Mouse (Mus musculus): ENCODE measurements around the gene Dnaja2. TPM values are rescaled to one million over a fixed set of nuclear protein-coding genes. Genes with fewer than 3 reads are reported as not detected.

Gene Dnaja2
- polyA plus RNA-seq, 1 experiment: 8.5 TPM

- WGBS: 90% methylated on average over 2 of the region's 2 CpGs
- no peak overlapping the region for H3K27ac ChIP-seq (ENCODE audit: insufficient read depth, low read length)
- TF ChIP-seq CTCF (IDR thresholded peaks at IDR 0.05; ENCODE audit: extremely low read depth, insufficient read depth, insufficient read length, insufficient replicate concordance) (no peak), POLR2A (IDR thresholded peaks at IDR 0.05; ENCODE audit: low read depth, low read length) (no peak)
These were observed 21.7 kb downstream of the Dnaja2 start for GRCm38 (mm10) chr8:85533434-85533833.

DNA sequence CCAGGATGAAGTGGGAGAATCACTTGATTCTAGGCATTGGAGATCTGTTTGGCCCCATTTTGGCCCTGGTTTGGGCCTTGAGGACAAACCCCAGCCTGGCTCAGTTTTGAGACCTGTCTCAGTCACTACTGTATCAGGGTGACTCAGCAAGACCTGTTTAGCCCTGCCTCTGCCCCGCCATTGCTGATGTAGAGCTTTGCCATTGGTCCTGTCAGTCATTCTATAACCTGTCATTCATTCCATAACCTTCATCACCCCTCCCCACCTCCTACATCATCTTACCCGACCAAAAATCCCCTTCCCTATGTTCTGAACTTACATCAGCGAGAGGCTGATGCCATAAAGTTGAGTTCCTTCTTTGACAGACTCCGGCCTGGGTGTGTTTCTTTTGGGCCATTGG is 22.3 kb downstream of the Dnaja2 start:
- DNase-seq (ENCODE audit: low read depth in 1 of 2, low spot score in 2 of 2): no peak
- Histone ChIP-seq H3K36me3 (ENCODE audit: control insufficient read depth, insufficient read depth, low read length) (peaks cover 4% of the 10 kb centered on the region), H3K4me1 (ENCODE audit: control insufficient read depth, insufficient read depth, insufficient read length) (peaks cover 2% of the 10 kb centered on the region; the same call in 1 of the 2 replicates), H3K4me3 (ENCODE audit: extremely low read depth, insufficient read depth, insufficient read length) (no peak overlapping the region), H3K27me3 (ENCODE audit: control insufficient read depth, insufficient read depth, low read length) (no peaks in the 10 kb centered on the region), H3K27ac (ENCODE audit: insufficient read depth, low read length) (no peak overlapping the region)
- TF ChIP-seq POLR2A (IDR thresholded peaks at IDR 0.05; ENCODE audit: low read depth, low read length) (no peak), CTCF (IDR thresholded peaks at IDR 0.05; ENCODE audit: extremely low read depth, insufficient read depth, insufficient read length, insufficient replicate concordance) (no peak)
- 84% methylated on average over 4 of the region's 4 CpGs for WGBS

More at GRCm38 (mm10) chr8:85533434-85533833, 21.7 kb downstream of the Dnaja2 start:
- DNase-seq (ENCODE audit: low read depth in 1 of 2, low spot score in 2 of 2): no peak
- Histone ChIP-seq H3K4me1 (ENCODE audit: control insufficient read depth, insufficient read depth, insufficient read length) (peaks cover 2% of the 10 kb centered on the region; the same call in 1 of the 2 replicates), H3K27me3 (ENCODE audit: control insufficient read depth, insufficient read depth, low read length) (no peaks in the 10 kb centered on the region), H3K36me3 (ENCODE audit: control insufficient read depth, insufficient read depth, low read length) (peaks cover 9% of the 10 kb centered on the region), H3K4me3 (ENCODE audit: extremely low read depth, insufficient read depth, insufficient read length) (no peak overlapping the region)

- WGBS: 15% methylated on average over 3 of the region's 3 CpGs
- H3K36me3 ChIP-seq (ENCODE audit: control insufficient read depth, insufficient read depth, low read length): peaks cover 2% of the 10 kb centered on the region
- no peaks in the 10 kb centered on the region for H3K27me3 ChIP-seq (ENCODE audit: control insufficient read depth, insufficient read depth, low read length)
- H3K4me1 ChIP-seq (ENCODE audit: control insufficient read depth, insufficient read depth, insufficient read length): peaks cover 2% of the 10 kb centered on the region; the same call in 1 of the 2 replicates
- no peak for TF ChIP-seq POLR2A (IDR thresholded peaks at IDR 0.05; ENCODE audit: low read depth, low read length)
- no peak for TF ChIP-seq CTCF (IDR thresholded peaks at IDR 0.05; ENCODE audit: extremely low read depth, insufficient read depth, insufficient read length, insufficient replicate concordance)
- H3K4me3 ChIP-seq (ENCODE audit: extremely low read depth, insufficient read depth, insufficient read length): no peak overlapping the region
- DNase-seq (ENCODE audit: low read depth in 1 of 2, low spot score in 2 of 2): no peak
- H3K27ac ChIP-seq (ENCODE audit: insufficient read depth, low read length): no peak overlapping the region
These were observed 23.7 kb downstream of the Dnaja2 start for GRCm38 (mm10) chr8:85531471-85531870.

GRCm38 (mm10) chr8:85530717-85531116 is 24.4 kb downstream of the Dnaja2 start:
- no peaks in the 10 kb centered on the region for H3K36me3 ChIP-seq (ENCODE audit: control insufficient read depth, insufficient read depth, low read length)
- WGBS: 90% methylated on average over 1 of the region's 1 CpGs
- H3K4me1 ChIP-seq (ENCODE audit: control insufficient read depth, insufficient read depth, insufficient read length): peaks cover 2% of the 10 kb centered on the region; the same call in 1 of the 2 replicates
- no peak overlapping the region for H3K4me3 ChIP-seq (ENCODE audit: extremely low read depth, insufficient read depth, insufficient read length)
- H3K27ac ChIP-seq (ENCODE audit: insufficient read depth, low read length): no peak overlapping the region
- no peaks in the 10 kb centered on the region for H3K27me3 ChIP-seq (ENCODE audit: control insufficient read depth, insufficient read depth, low read length)
- no peak for TF ChIP-seq POLR2A (IDR thresholded peaks at IDR 0.05; ENCODE audit: low read depth, low read length)
- no peak for TF ChIP-seq CTCF (IDR thresholded peaks at IDR 0.05; ENCODE audit: extremely low read depth, insufficient read depth, insufficient read length, insufficient replicate concordance)
- no peak for DNase-seq (ENCODE audit: low read depth in 1 of 2, low spot score in 2 of 2)

- H3K27ac ChIP-seq (ENCODE audit: insufficient read depth, low read length): no peak overlapping the region
- peaks cover 2% of the 10 kb centered on the region; the same call in 1 of the 2 replicates for H3K4me1 ChIP-seq (ENCODE audit: control insufficient read depth, insufficient read depth, insufficient read length)
- H3K4me3 ChIP-seq (ENCODE audit: extremely low read depth, insufficient read depth, insufficient read length): no peak overlapping the region
- H3K36me3 ChIP-seq (ENCODE audit: control insufficient read depth, insufficient read depth, low read length): no peaks in the 10 kb centered on the region
- no peak for DNase-seq (ENCODE audit: low read depth in 1 of 2, low spot score in 2 of 2)
- H3K27me3 ChIP-seq (ENCODE audit: control insufficient read depth, insufficient read depth, low read length): no peaks in the 10 kb centered on the region
- TF ChIP-seq POLR2A (IDR thresholded peaks at IDR 0.05; ENCODE audit: low read depth, low read length) (no peak), CTCF (IDR thresholded peaks at IDR 0.05; ENCODE audit: extremely low read depth, insufficient read depth, insufficient read length, insufficient replicate concordance) (no peak)
- 79% methylated on average over 3 of the region's 3 CpGs for WGBS
These were observed 26.2 kb downstream of the Dnaja2 start for GRCm38 (mm10) chr8:85528959-85529358.

GRCm38 (mm10) chr8:85526105-85526504 is 29.0 kb downstream of the Dnaja2 start:
- 33% methylated on average over 6 of the region's 6 CpGs for WGBS
- H3K4me1 ChIP-seq (ENCODE audit: control insufficient read depth, insufficient read depth, insufficient read length): no peaks in the 10 kb centered on the region
- H3K27ac ChIP-seq (ENCODE audit: insufficient read depth, low read length): no peak overlapping the region
- H3K27me3 ChIP-seq (ENCODE audit: control insufficient read depth, insufficient read depth, low read length): no peaks in the 10 kb centered on the region
- DNase-seq (ENCODE audit: low read depth in 1 of 2, low spot score in 2 of 2): peak; percentile 26 to 47
- no peak overlapping the region for H3K4me3 ChIP-seq (ENCODE audit: extremely low read depth, insufficient read depth, insufficient read length)
- H3K36me3 ChIP-seq (ENCODE audit: control insufficient read depth, insufficient read depth, low read length): no peaks in the 10 kb centered on the region
- TF ChIP-seq CTCF (IDR thresholded peaks at IDR 0.05; ENCODE audit: extremely low read depth, insufficient read depth, insufficient read length, insufficient replicate concordance) (peak; percentile 70; the same call in 1 of the 2 replicates), POLR2A (IDR thresholded peaks at IDR 0.05; ENCODE audit: low read depth, low read length) (no peak)

DNA sequence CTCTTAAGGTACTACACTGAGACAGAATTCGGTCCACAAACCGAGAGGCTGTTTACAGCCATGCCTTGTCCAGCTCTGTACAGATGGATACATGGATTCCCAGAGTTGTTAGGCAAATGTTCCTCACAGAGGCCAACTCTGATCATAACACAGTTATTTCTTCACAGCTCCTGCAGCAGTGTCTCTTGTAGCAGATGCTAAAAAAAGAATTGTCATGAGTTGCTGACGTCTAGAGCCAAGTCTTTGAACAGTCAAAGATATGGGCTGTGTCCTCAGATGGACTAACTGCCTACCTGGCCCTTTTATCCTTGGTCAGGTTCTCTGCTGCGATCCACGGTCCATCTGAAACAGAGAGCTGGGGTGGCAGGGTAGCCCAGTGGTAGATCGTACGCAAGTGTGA is 31.1 kb downstream of the Dnaja2 start:
- H3K36me3 ChIP-seq (ENCODE audit: control insufficient read depth, insufficient read depth, low read length): no peaks in the 10 kb centered on the region
- H3K27me3 ChIP-seq (ENCODE audit: control insufficient read depth, insufficient read depth, low read length): no peaks in the 10 kb centered on the region
- TF ChIP-seq CTCF (IDR thresholded peaks at IDR 0.05; ENCODE audit: extremely low read depth, insufficient read depth, insufficient read length, insufficient replicate concordance) (no peak), POLR2A (IDR thresholded peaks at IDR 0.05; ENCODE audit: low read depth, low read length) (no peak)
- DNase-seq (ENCODE audit: low read depth in 1 of 2, low spot score in 2 of 2): no peak
- no peaks in the 10 kb centered on the region for H3K4me1 ChIP-seq (ENCODE audit: control insufficient read depth, insufficient read depth, insufficient read length)
- H3K4me3 ChIP-seq (ENCODE audit: extremely low read depth, insufficient read depth, insufficient read length): no peak overlapping the region
- H3K27ac ChIP-seq (ENCODE audit: insufficient read depth, low read length): no peak overlapping the region
- 94% methylated on average over 7 of the region's 7 CpGs for WGBS

Measured in spleen, adult 2 months (tissue).